Mouse (Mus musculus) heart, embryonic 12.5 days (tissue): Measurements from ENCODE around the gene Rdh8. TPM values are rescaled to one million over a fixed set of nuclear protein-coding genes. Genes with fewer than 3 reads are reported as not detected.

ENCODE experiments used
- ATAC-seq: fragments of 200-750 bp; cut with Nextera tagmentation; 2 replicates; pipeline ENCODE4 v1.8.0; 2017; ENCODE audit warnings: moderate TSS enrichment, moderate library complexity; ENCODE audit not compliant: insufficient number of reproducible peaks, low FRiP score
- H3K27ac ChIP-seq: fragments of 300-500 bp; sonication (generic); 2 replicates; pipeline ENCODE4 v1.5.1; 2016; ENCODE audit warnings: mild to moderate bottlenecking, moderate library complexity; ENCODE audit not compliant: poor library complexity, severe bottlenecking
- H3K27me3 ChIP-seq: fragments of 300-500 bp; sonication (generic); replicated peaks from 2 replicates; pipeline ENCODE4 v1.6.1; 2016; ENCODE audit warnings: mild to moderate bottlenecking, moderate library complexity
- H3K36me3 ChIP-seq: fragments of 300-500 bp; sonication (generic); 2 replicates; pipeline ENCODE4 v1.6.1; 2016; ENCODE audit warnings: mild to moderate bottlenecking, moderate library complexity
- H3K4me1 ChIP-seq: fragments of 300-500 bp; sonication (generic); replicated peaks from 2 replicates; pipeline ENCODE4 v1.6.1; 2016; ENCODE audit warnings: mild to moderate bottlenecking
- H3K4me2 ChIP-seq: fragments of 300-500 bp; sonication (generic); 2 replicates; pipeline ENCODE4 v1.6.1; 2016; ENCODE audit warnings: mild to moderate bottlenecking, moderate library complexity
- H3K4me3 ChIP-seq: fragments of 300-500 bp; sonication (generic); 2 replicates; pipeline ENCODE4 v1.5.1; 2016; ENCODE audit warnings: mild to moderate bottlenecking
- H3K9ac ChIP-seq: fragments of 300-500 bp; sonication (generic); 2 replicates; pipeline ENCODE4 v1.6.1; 2016; ENCODE audit warnings: mild to moderate bottlenecking, moderate library complexity
- H3K9me3 ChIP-seq: fragments of 300-500 bp; sonication (generic); replicated peaks from 2 replicates; pipeline ENCODE4 v1.6.1; 2016; ENCODE audit warnings: mild to moderate bottlenecking, moderate library complexity
- WGBS: fragments of 180-500 bp; shearing (Covaris S2); methylation state at CpG from one replicate; pipeline ENCODE4 v1.1.7; 2016; 5-methylcytosine and 5-hydroxymethylcytosine counted together
- polyA plus RNA-seq: library from polyadenylated mRNA; unstranded; fragments of >200 nt; fragmentation: Nextera tagmentation; extraction: Ambion mirVana; gene quantifications from 2 replicates; pipeline ENCODE4 v1.2.1, GENCODE M21; 2016

Gene Rdh8
- polyA plus RNA-seq, 1 experiment from 2014 or later, result not detected

GRCm38 (mm10) chr9:20869246-20869645 is 50.9 kb downstream of the Rdh8 start:
- no peaks in the 10 kb centered on the region for H3K9me3 ChIP-seq
- ATAC-seq, result no peak
- H3K4me3 ChIP-seq, result peak overlapping the region; percentile 55
- H3K4me2 ChIP-seq, result peak overlapping the region; percentile 69
- H3K9ac ChIP-seq, result peak overlapping the region; percentile 43; the same call in 1 of the 2 replicates
- H3K4me1 ChIP-seq, result peaks cover 10% of the 10 kb centered on the region
- H3K27ac ChIP-seq, result no peak overlapping the region
- H3K36me3 ChIP-seq, result 0 out of 2 replicates have a peak, but pooled peaks cover 2% of the 10 kb centered on the region
- H3K27me3 ChIP-seq, result peaks cover 59% of the 10 kb centered on the region
- 2% methylated on average over 19 of the region's 19 CpGs for WGBS

DNA sequence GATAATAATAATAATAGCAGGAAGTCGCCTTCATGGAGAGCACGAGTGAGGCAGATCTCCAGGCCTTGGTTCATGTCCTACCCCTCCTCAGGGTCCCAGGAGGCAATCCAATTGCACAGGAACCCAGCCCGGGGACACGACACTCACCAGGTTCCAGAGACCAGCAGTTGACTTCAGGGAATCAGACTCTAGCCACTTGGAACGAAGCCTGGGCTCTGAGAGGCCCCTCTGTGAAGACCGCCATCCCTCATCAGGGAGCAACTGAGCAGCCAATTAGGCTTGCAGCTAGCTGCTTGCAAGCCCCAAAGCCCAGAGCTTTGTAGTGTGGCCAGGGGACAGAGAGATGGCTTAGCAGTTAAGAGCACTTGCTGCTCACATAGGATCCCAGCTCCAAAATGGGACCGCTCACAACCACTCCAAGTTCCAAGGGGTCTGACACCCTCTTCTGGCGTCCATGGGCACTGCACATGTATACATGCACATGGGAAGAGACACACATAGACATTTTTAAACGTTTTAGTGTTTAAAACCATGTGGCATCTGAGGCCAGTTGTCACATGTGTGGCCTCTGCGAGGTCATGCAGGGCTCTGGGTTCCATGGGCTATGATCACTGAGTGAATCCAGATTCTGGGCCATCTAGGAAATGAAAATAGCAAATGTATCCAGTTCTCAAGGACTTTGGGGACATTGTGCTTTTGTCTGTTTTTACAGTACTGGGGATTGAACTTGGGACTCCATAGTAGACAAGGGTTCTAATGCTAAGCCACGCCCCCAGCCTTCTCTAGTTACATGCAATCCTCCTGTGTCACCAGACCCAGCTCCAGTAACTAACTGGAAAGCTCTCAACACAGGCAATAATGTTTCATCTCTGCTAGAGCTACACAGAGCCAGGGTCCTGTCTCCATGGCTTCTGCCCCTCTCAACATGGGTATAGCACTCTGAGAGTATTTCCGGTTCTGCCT is 52.2 kb downstream of the Rdh8 start:
- Histone ChIP-seq H3K9ac (no peak overlapping the region), H3K9me3 (no peaks in the 10 kb centered on the region), H3K4me3 (no peak overlapping the region), H3K4me2 (no peak overlapping the region), H3K27me3 (peaks cover 59% of the 10 kb centered on the region), H3K36me3 (0 out of 2 replicates have a peak, but pooled peaks cover 2% of the 10 kb centered on the region), H3K27ac (no peak overlapping the region), H3K4me1 (peaks cover 10% of the 10 kb centered on the region)
- ATAC-seq, result no peak
- WGBS, result 68% methylated on average over 12 of the region's 12 CpGs

GRCm38 (mm10) chr9:20872991-20873390 is 54.7 kb downstream of the Rdh8 start:
- Histone ChIP-seq H3K27ac (no peak overlapping the region), H3K27me3 (peaks cover 36% of the 10 kb centered on the region), H3K9ac (no peak overlapping the region), H3K4me3 (no peak overlapping the region), H3K36me3 (0 out of 2 replicates have a peak, but pooled peaks cover 2% of the 10 kb centered on the region), H3K9me3 (no peaks in the 10 kb centered on the region), H3K4me2 (no peak overlapping the region), H3K4me1 (peaks cover 14% of the 10 kb centered on the region)
- WGBS, result 85% methylated on average over 10 of the region's 10 CpGs
- no peak for ATAC-seq

DNA sequence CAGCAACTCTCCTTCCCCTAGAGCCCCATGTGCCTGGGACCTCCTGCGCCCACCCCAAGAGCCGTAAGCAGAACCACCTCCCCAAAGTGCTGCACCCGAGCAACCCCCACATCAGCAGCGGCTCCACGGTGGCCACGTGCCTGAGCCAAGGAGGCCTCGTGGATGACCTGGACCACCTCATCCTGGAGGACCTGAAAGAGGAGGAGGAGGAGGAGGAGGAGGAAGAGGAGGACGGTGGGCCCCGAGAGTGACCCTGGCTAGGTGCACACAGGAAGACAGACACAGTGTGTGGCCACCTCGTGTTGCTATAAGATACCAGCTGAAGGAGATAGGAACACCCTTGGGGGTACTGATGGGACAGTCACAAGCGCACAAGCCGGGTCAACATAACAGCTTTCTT is 55.2 kb downstream of the Rdh8 start:
- Histone ChIP-seq H3K4me2 (no peak overlapping the region), H3K4me1 (peaks cover 13% of the 10 kb centered on the region), H3K27me3 (peaks cover 33% of the 10 kb centered on the region), H3K9me3 (no peaks in the 10 kb centered on the region), H3K4me3 (no peak overlapping the region), H3K27ac (no peak overlapping the region), H3K9ac (no peak overlapping the region), H3K36me3 (0 out of 2 replicates have a peak, but pooled peaks cover 2% of the 10 kb centered on the region)
- ATAC-seq, result no peak
- 80% methylated on average over 12 of the region's 12 CpGs for WGBS

DNA sequence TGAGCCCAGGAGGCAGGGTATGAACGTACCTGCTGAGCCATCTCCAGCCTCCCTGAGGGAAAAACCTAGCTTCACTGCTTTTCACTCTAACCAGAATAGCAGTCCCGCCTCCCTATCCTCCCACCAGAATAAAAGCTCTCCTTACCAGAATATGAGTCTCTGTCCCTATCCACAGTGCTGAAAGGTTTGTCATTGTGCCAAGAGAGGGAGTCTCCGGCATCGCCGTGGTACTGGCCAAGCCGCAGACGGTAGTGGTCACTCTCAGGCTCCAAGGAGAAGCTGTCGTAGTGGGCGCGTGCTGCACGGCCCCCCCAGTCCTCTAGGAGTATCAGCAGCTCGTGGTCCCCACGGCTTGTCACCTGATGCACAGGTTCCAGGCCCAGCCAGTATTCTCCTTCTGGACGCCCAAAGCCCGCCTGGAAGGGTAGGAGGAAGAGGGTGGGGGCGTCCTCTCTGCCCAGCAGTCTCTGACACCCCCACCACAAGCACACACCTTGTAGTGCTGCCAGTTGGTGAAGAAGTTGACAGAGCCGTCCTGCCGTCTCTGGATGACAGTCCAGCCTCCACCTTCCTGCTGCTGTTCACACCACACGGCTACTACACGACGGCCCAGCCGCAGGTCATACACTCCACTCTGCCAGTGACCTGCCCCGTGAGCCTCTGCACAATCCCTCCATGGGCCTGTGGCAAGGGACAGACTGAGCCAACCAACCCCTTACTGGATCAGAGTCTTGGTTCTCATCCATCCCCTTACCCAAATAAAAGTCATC is 56.9 kb downstream of the Rdh8 start:
- H3K9me3 ChIP-seq, result no peaks in the 10 kb centered on the region
- H3K36me3 ChIP-seq, result 0 out of 2 replicates have a peak, but pooled peaks cover 2% of the 10 kb centered on the region
- peaks cover 16% of the 10 kb centered on the region for H3K27me3 ChIP-seq
- 58% methylated on average over 23 of the region's 23 CpGs for WGBS
- peaks cover 11% of the 10 kb centered on the region; the same call in 1 of the 2 replicates for H3K4me1 ChIP-seq
- no peak overlapping the region for H3K4me3 ChIP-seq
- H3K9ac ChIP-seq, result no peak overlapping the region
- H3K27ac ChIP-seq, result no peak overlapping the region
- no peak overlapping the region for H3K4me2 ChIP-seq
- ATAC-seq, result no peak

Other genes starting within 250 kb of the Rdh8 start
- gene Zfp846, start 237.2 kb upstream of the Rdh8 start, polyA plus RNA-seq, result 10.1 and 10.7 TPM in 2 replicates
- gene Ubl5, start 175.6 kb upstream of the Rdh8 start, polyA plus RNA-seq, result 362 and 384 TPM in 2 replicates
- 18.7 and 19.4 TPM in 2 replicates for gene Fbxl12, start 173.7 kb upstream of the Rdh8 start, polyA plus RNA-seq
- 43.4 and 44.3 TPM in 2 replicates for gene Pin1, start 166.4 kb upstream of the Rdh8 start, polyA plus RNA-seq
- gene Olfm2, start 72.2 kb upstream of the Rdh8 start, polyA plus RNA-seq, result 0.87 and 1.1 TPM in 2 replicates
- gene Col5a3, start 3.4 kb upstream of the Rdh8 start, polyA plus RNA-seq, result 0.05 and 0.06 TPM in 2 replicates
- gene A230050P20Rik, start 50.1 kb downstream of the Rdh8 start, polyA plus RNA-seq, result 6.5 and 7.1 TPM in 2 replicates
- gene Angptl6, start 61.2 kb downstream of the Rdh8 start, polyA plus RNA-seq, result 1.5 and 2.5 TPM in 2 replicates
- 43.5 and 44.3 TPM in 2 replicates for gene Ppan, start 69.7 kb downstream of the Rdh8 start, polyA plus RNA-seq
- 215 and 236 TPM in 2 replicates for gene Eif3g, start 80.1 kb downstream of the Rdh8 start, polyA plus RNA-seq
- gene Dnmt1, start 141.4 kb downstream of the Rdh8 start, polyA plus RNA-seq, result 86.6 and 86.8 TPM in 2 replicates
- gene S1pr2, start 158.3 kb downstream of the Rdh8 start, polyA plus RNA-seq, result 22.5 and 25.9 TPM in 2 replicates
- gene Mrpl4, start 184.2 kb downstream of the Rdh8 start, polyA plus RNA-seq, result 123 and 126 TPM in 2 replicates
- 8.9 and 9.3 TPM in 2 replicates for gene Icam1, start 197.5 kb downstream of the Rdh8 start, polyA plus RNA-seq
- 5.6 and 8.1 TPM in 2 replicates for gene Icam4, start 210.9 kb downstream of the Rdh8 start, polyA plus RNA-seq
- gene Icam5, start 213.6 kb downstream of the Rdh8 start, polyA plus RNA-seq, result not detected in 2 replicates
- 1.0 and 1.1 TPM in 2 replicates for gene Zglp1, start 248.6 kb downstream of the Rdh8 start, polyA plus RNA-seq